Mouse (Mus musculus): ENCODE measurements around the gene Spata32.
"Not testable (repeated sequence)": the region's sequence is repeated elsewhere in the genome, so short reads cannot be mapped to it uniquely, and the experiment has no call there.

Gene Spata32

GRCm38 (mm10) chr11:103246081-103246730 lies 28.0 kb upstream of the Spata32 start:
- DNase-seq (ENCODE audit: low read depth) = no peak

- no peak for DNase-seq (ENCODE audit: low read depth)
These were observed 26.6 kb upstream of the Spata32 start for GRCm38 (mm10) chr11:103244856-103245255.

- DNase-seq (ENCODE audit: low read depth) = no peak
These were observed 22.5 kb upstream of the Spata32 start for GRCm38 (mm10) chr11:103240740-103241139.

- no peak for DNase-seq (ENCODE audit: low read depth)
These were observed 19.5 kb upstream of the Spata32 start for GRCm38 (mm10) chr11:103237757-103238156.

GRCm38 (mm10) chr11:103236903-103237302 lies 18.7 kb upstream of the Spata32 start:
- no peak for DNase-seq (ENCODE audit: low read depth)

- no peak for DNase-seq (ENCODE audit: low read depth)
These were observed 18.2 kb upstream of the Spata32 start for GRCm38 (mm10) chr11:103236431-103236830.

GRCm38 (mm10) chr11:103235702-103236101 lies 17.5 kb upstream of the Spata32 start:
- DNase-seq (ENCODE audit: low read depth) = no peak

GRCm38 (mm10) chr11:103234447-103234846 lies 16.2 kb upstream of the Spata32 start:
- no peak for DNase-seq (ENCODE audit: low read depth)

- DNase-seq (ENCODE audit: low read depth) = peak; percentile 81
These were observed 14.7 kb upstream of the Spata32 start for GRCm38 (mm10) chr11:103232966-103233365.

- no peak for DNase-seq (ENCODE audit: low read depth)
These were observed 13.1 kb upstream of the Spata32 start for GRCm38 (mm10) chr11:103231367-103231766.

- no peak for DNase-seq (ENCODE audit: low read depth)
These were observed 12.4 kb upstream of the Spata32 start for GRCm38 (mm10) chr11:103230626-103231025.

GRCm38 (mm10) chr11:103229608-103230007 lies 11.4 kb upstream of the Spata32 start:
- no peak for DNase-seq (ENCODE audit: low read depth)

- no peak for DNase-seq (ENCODE audit: low read depth)
These were observed 5.8 kb upstream of the Spata32 start for GRCm38 (mm10) chr11:103223951-103224456.

GRCm38 (mm10) chr11:103223444-103223843 lies 5.2 kb upstream of the Spata32 start:
- DNase-seq (ENCODE audit: low read depth) = no peak

- DNase-seq (ENCODE audit: low read depth) = not testable (repeated sequence)
These were observed 4.5 kb upstream of the Spata32 start for GRCm38 (mm10) chr11:103222718-103223117.

GRCm38 (mm10) chr11:103221437-103221836 lies 3.2 kb upstream of the Spata32 start:
- no peak for DNase-seq (ENCODE audit: low read depth)

GRCm38 (mm10) chr11:103219995-103220394 lies 1.8 kb upstream of the Spata32 start:
- DNase-seq (ENCODE audit: low read depth) = peak; percentile 17

- no peak for DNase-seq (ENCODE audit: low read depth)
These were observed 1.0 kb upstream of the Spata32 start for GRCm38 (mm10) chr11:103219259-103219658.

- DNase-seq (ENCODE audit: low read depth) = no peak
These were observed 277 bp upstream of the Spata32 start for GRCm38 (mm10) chr11:103218517-103218901.

- DNase-seq (ENCODE audit: low read depth) = no peak
These were observed 2.9 kb downstream of the Spata32 start for GRCm38 (mm10) chr11:103215355-103215754.

- no peak for DNase-seq (ENCODE audit: low read depth)
These were observed 4.5 kb downstream of the Spata32 start for GRCm38 (mm10) chr11:103213712-103214111.

GRCm38 (mm10) chr11:103210291-103210690 lies 7.9 kb downstream of the Spata32 start:
- no peak for DNase-seq (ENCODE audit: low read depth)

- no peak for DNase-seq (ENCODE audit: low read depth)
These were observed 9.8 kb downstream of the Spata32 start, which contains the start of gene 1700023F06Rik for GRCm38 (mm10) chr11:103208458-103208857. Gene 1700023F06Rik (minus strand): TSS chr11:103208558.

- DNase-seq (ENCODE audit: low read depth) = no peak
These were observed 12.0 kb downstream of the Spata32 start for GRCm38 (mm10) chr11:103206203-103206602.

All from induced T-regulatory cell, adult 2 months (primary cell).